28 mouse cellular contexts compared by ENCODE assay signal in genomic region chr8:85489546-85489945, GRCm38 (mm10). TPM values are rescaled to one million over a fixed set of nuclear protein-coding genes. Genes with fewer than 3 reads are reported as not detected.
DNase-seq lines count a peak whose midpoint lies in the region; ATAC-seq and TF ChIP-seq lines count a peak whose summit lies in the region.
"Had no signal": no experiment of that assay in that cellular context is flagged by ENCODE, and none has a peak within 500 bp of the region (broad histone marks: within the 10 kb centered on the region; RNA-seq: fewer than 3 reads in every experiment).

No protein-coding gene starts in this region.

- no peak for TF ChIP-seq EP300 in lung, postnatal 0 days (IDR thresholded peaks at IDR 0.05)

- H3K4me3 ChIP-seq in lung, postnatal 0 days (ENCODE audit: low read depth, low read length) = no peak overlapping the region
- H3K4me3 ChIP-seq in E14TG2a.4 (replicated peaks; ENCODE audit: low read length) = no peak overlapping the region
- H3K4me3 ChIP-seq: embryonic facial prominence, embryonic 13.5 days; heart, embryonic 10.5 days; heart, embryonic 15.5 days; liver, embryonic 15.5 days had no signal

- H3K4me2 ChIP-seq in lung, postnatal 0 days (replicated peaks; ENCODE audit: low read depth, low read length) = no peak overlapping the region
- H3K4me2 ChIP-seq: embryonic facial prominence, embryonic 13.5 days; heart, embryonic 15.5 days; liver, embryonic 15.5 days had no signal

- H3K9me3 ChIP-seq in lung, postnatal 0 days (ENCODE audit: low read length) = no peaks in the 10 kb centered on the region
- peaks cover 5% of the 10 kb centered on the region for H3K9me3 ChIP-seq in E14TG2a.4 (ENCODE audit: low read length)
- H3K9me3 ChIP-seq: embryonic facial prominence, embryonic 13.5 days; heart, embryonic 10.5 days; heart, embryonic 15.5 days; liver, embryonic 15.5 days had no signal

- no peak for ATAC-seq in lung, postnatal 0 days
- ATAC-seq: forebrain, postnatal 0 days; hindbrain, embryonic 16.5 days had no signal

- no peak overlapping the region for H3K27ac ChIP-seq in lung, postnatal 0 days (ENCODE audit: low read length)
- H3K27ac ChIP-seq: embryonic facial prominence, embryonic 13.5 days; heart, embryonic 10.5 days; heart, embryonic 15.5 days; liver, embryonic 15.5 days had no signal

- no peaks in the 10 kb centered on the region for H3K27me3 ChIP-seq in lung, postnatal 0 days (replicated peaks; ENCODE audit: insufficient read depth, low read length)
- no peaks in the 10 kb centered on the region for H3K27me3 ChIP-seq in E14TG2a.4 (ENCODE audit: insufficient read depth, low read length)
- H3K27me3 ChIP-seq: embryonic facial prominence, embryonic 13.5 days; heart, embryonic 15.5 days had no signal

- peaks cover 4% of the 10 kb centered on the region for H3K4me1 ChIP-seq in lung, postnatal 0 days (ENCODE audit: insufficient read depth, low read depth, low read length)
- peaks cover 61% of the 10 kb centered on the region for H3K4me1 ChIP-seq in E14TG2a.4 (replicated peaks; ENCODE audit: low read depth, low read length)

- TF ChIP-seq CTCF in lung, postnatal 0 days (IDR thresholded peaks at IDR 0.05) = peak; percentile 8; the same call in 1 of the 2 replicates
- peak; percentile 71 for TF ChIP-seq CTCF in E14TG2a.4 (conservative IDR thresholded peaks at IDR 0.05; ENCODE audit: low read length)

- no peak overlapping the region for H3K9ac ChIP-seq in lung, postnatal 0 days (replicated peaks; ENCODE audit: low read depth)
- H3K9ac ChIP-seq: embryonic facial prominence, embryonic 13.5 days; forebrain, postnatal 0 days; heart, embryonic 15.5 days; liver, embryonic 15.5 days had no signal

- WGBS in lung, postnatal 0 days = 93% methylated on average over 8 of the region's 8 CpGs

- H3K36me3 ChIP-seq in lung, postnatal 0 days (ENCODE audit: insufficient read depth, low read length) = no peaks in the 10 kb centered on the region
- H3K36me3 ChIP-seq in E14TG2a.4 (ENCODE audit: insufficient read depth, low read length) = peaks cover 9% of the 10 kb centered on the region
- H3K36me3 ChIP-seq: embryonic facial prominence, embryonic 13.5 days; heart, embryonic 10.5 days; heart, embryonic 15.5 days; liver, embryonic 15.5 days had no signal

- peak; percentile 31 for DNase-seq in kidney, adult 9 months
- no peak for DNase-seq in kidney, postnatal 25 days
- no peak for DNase-seq in lung, postnatal 0 days (ENCODE audit: low spot score)
- no peak for DNase-seq in lung, postnatal 14 days
- DNase-seq in R1 (ENCODE audit: low read depth, low spot score) = peak; percentile 75
- no peak for DNase-seq in heart, adult 18-20 months
- DNase-seq in layer of hippocampus, adult 11-12 months (ENCODE audit: low spot score) = no peak
- DNase-seq: adrenal gland, postnatal 25 days; cerebellum, adult 11-12 months; cerebellum, postnatal 10 days; forebrain, postnatal 0 days; gastrocnemius, postnatal 10 days; kidney, adult 8-10 months; kidney, postnatal 14 days; layer of hippocampus, postnatal 36 days; left cerebral cortex, postnatal 4 days; midbrain, embryonic 14.5 days; retina, postnatal 1 day; right cerebral cortex, postnatal 14 days; thymus, adult 18-20 months; thymus, postnatal 36 days had no signal

RNA-seq across cellular contexts. Expression of gene Gpt2, which starts 2.8 kb away (rescaled TPM):
- polyA plus RNA-seq in lung, postnatal 0 days (2015; fragmentation: Nextera tagmentation; extraction: Ambion mirVana) = 4.6 and 6.7 TPM in 2 replicates
- total RNA-seq in heart, adult 18-20 months (2021) = 10 to 100 TPM; 33.3 to 37.5 TPM
- total RNA-seq: monocyte, adult 5-6 weeks had no signal

RNA-seq across cellular contexts. Expression of gene 4921524J17Rik, which starts 56.9 kb away (rescaled TPM):
- 41.9 and 42.4 TPM in 2 replicates for polyA plus RNA-seq in lung, postnatal 0 days (2015; fragmentation: Nextera tagmentation; extraction: Ambion mirVana)
- total RNA-seq in heart, adult 18-20 months (2021) = 10 to 100 TPM; 18.1 to 19.4 TPM

Comparison
In these comparisons a context has a peak if more than half of its experiments do, and no peak if none do; other contexts are left out.
1. DNase-seq: peak in kidney, adult 9 months (single experiment) and R1 (single experiment); none in kidney, postnatal 25 days (0 of 2), lung, postnatal 0 days (single experiment), lung, postnatal 14 days (single experiment), heart, adult 18-20 months (0 of 2) and layer of hippocampus, adult 11-12 months (single experiment).